Mouse (Mus musculus) kidney, embryonic 14.5 days (tissue): ENCODE measurements around the gene Zfp941. TPM values are rescaled to one million over a fixed set of nuclear protein-coding genes. Genes with fewer than 3 reads are reported as not detected.
A peak's percentile ranks its signal among the peaks of the same experiment; 100 is the strongest.

Source experiments
- ATAC-seq: fragments of 200-750 bp; cut with Nextera tagmentation; 2 replicates; pipeline ENCODE4 v1.8.0; 2017; ENCODE audit warnings: moderate number of reproducible peaks, mild to moderate bottlenecking, moderate TSS enrichment, moderate library complexity; ENCODE audit not compliant: low FRiP score, low TSS enrichment
- H3K27ac ChIP-seq: fragments of 300-500 bp; sonication (generic); 2 replicates; pipeline ENCODE4 v1.5.1; 2014; ENCODE audit warnings: low read depth, mild to moderate bottlenecking, low read length, moderate library complexity, mixed read lengths
- H3K27me3 ChIP-seq: fragments of 300-500 bp; sonication (generic); 2 replicates; pipeline ENCODE4 v1.6.1; 2014; ENCODE audit warnings: mild to moderate bottlenecking, low read length; ENCODE audit not compliant: control insufficient read depth, insufficient read depth
- H3K36me3 ChIP-seq: fragments of 300-500 bp; sonication (generic); 2 replicates; pipeline ENCODE4 v1.6.1; 2014; ENCODE audit warnings: low read length, mixed read lengths; ENCODE audit not compliant: control insufficient read depth, insufficient read depth
- H3K4me1 ChIP-seq: fragments of 300-500 bp; sonication (generic); 2 replicates; pipeline ENCODE4 v1.6.1; 2014; ENCODE audit warnings: low read length, mixed read lengths; ENCODE audit not compliant: control insufficient read depth, insufficient read depth
- H3K4me2 ChIP-seq: fragments of 300-500 bp; sonication (generic); replicated peaks from 2 replicates; pipeline ENCODE4 v1.6.1; 2014; ENCODE audit warnings: low read depth, mild to moderate bottlenecking, low read length
- H3K4me3 ChIP-seq: fragments of 300-500 bp; sonication (generic); 2 replicates; pipeline ENCODE4 v1.5.1; 2014; ENCODE audit warnings: mild to moderate bottlenecking, low read length
- H3K9ac ChIP-seq: fragments of 300-500 bp; sonication (generic); 2 replicates; pipeline ENCODE4 v1.6.1; 2014; ENCODE audit warnings: low read depth, mild to moderate bottlenecking, low read length, moderate library complexity
- H3K9me3 ChIP-seq: fragments of 300-500 bp; sonication (generic); 2 replicates; pipeline ENCODE4 v1.6.1; 2016; ENCODE audit warnings: low read length; ENCODE audit not compliant: control insufficient read depth
- WGBS: fragments of 180-500 bp; shearing (Covaris S2); extraction: QIAGEN DNeasy Blood & Tissue Kit; methylation state at CpG from one replicate; pipeline ENCODE4 v1.1.7; 2014; 5-methylcytosine and 5-hydroxymethylcytosine counted together
- polyA plus RNA-seq: library from polyadenylated mRNA; unstranded; fragments of >200 nt; fragmentation: Nextera tagmentation; extraction: Ambion mirVana; gene quantifications from 2 replicates; pipeline ENCODE4 v1.2.1, GENCODE M21; 2014

Zfp941 gene
- polyA plus RNA-seq, 1 experiment from 2014 or later, result 2.1 TPM

- Histone ChIP-seq H3K9ac (peak within 1 kb of the TSS; percentile 92), H3K9me3 (no peaks in the 10 kb centered on the region), H3K4me1 (peaks cover 15% of the 10 kb centered on the region), H3K4me2 (peak within 1 kb of the TSS; percentile 88), H3K27me3 (no peaks in the 10 kb centered on the region), H3K4me3 (peak within 1 kb of the TSS; percentile 52), H3K36me3 (peaks cover 52% of the 10 kb centered on the region), H3K27ac (peak within 1 kb of the TSS; percentile 75)
- under 1% methylated on average over 51 of the region's 51 CpGs for WGBS
- peak; percentile 82 for ATAC-seq
These were observed 34.1 kb upstream of the Zfp941 start, which contains the start of gene Gm45785 for GRCm38 (mm10) chr7:140855860-140856784. TSS of gene Gm45785 (minus strand) at chr7:140856331.

GRCm38 (mm10) chr7:140855181-140855580, 33.2 kb upstream of the Zfp941 start:
- no peak for ATAC-seq
- no peak overlapping the region for H3K27ac ChIP-seq
- 77% methylated on average over 9 of the region's 9 CpGs for WGBS
- H3K9me3 ChIP-seq, result no peaks in the 10 kb centered on the region
- peak overlapping the region; percentile 92 for H3K9ac ChIP-seq
- H3K4me3 ChIP-seq, result peak overlapping the region; percentile 52
- H3K4me1 ChIP-seq, result peaks cover 15% of the 10 kb centered on the region
- no peaks in the 10 kb centered on the region for H3K27me3 ChIP-seq
- H3K4me2 ChIP-seq, result peak overlapping the region; percentile 88
- H3K36me3 ChIP-seq, result peaks cover 43% of the 10 kb centered on the region

GRCm38 (mm10) chr7:140854483-140854882, 32.5 kb upstream of the Zfp941 start:
- peaks cover 41% of the 10 kb centered on the region for H3K36me3 ChIP-seq
- no peaks in the 10 kb centered on the region for H3K27me3 ChIP-seq
- H3K9ac ChIP-seq, result no peak overlapping the region
- peaks cover 15% of the 10 kb centered on the region for H3K4me1 ChIP-seq
- no peak overlapping the region for H3K27ac ChIP-seq
- H3K9me3 ChIP-seq, result no peaks in the 10 kb centered on the region
- WGBS, result 87% methylated on average over 18 of the region's 18 CpGs
- ATAC-seq, result no peak
- H3K4me2 ChIP-seq, result peak overlapping the region; percentile 88; the same call in 1 of the 2 replicates
- no peak overlapping the region; the same call in 1 of the 2 replicates for H3K4me3 ChIP-seq

- Histone ChIP-seq H3K9ac (no peak overlapping the region), H3K27ac (no peak overlapping the region), H3K36me3 (peaks cover 35% of the 10 kb centered on the region), H3K4me2 (no peak overlapping the region), H3K4me3 (no peak overlapping the region), H3K4me1 (peaks cover 14% of the 10 kb centered on the region), H3K27me3 (no peaks in the 10 kb centered on the region), H3K9me3 (no peaks in the 10 kb centered on the region)
- no peak for ATAC-seq
- WGBS, result 86% methylated on average over 9 of the region's 9 CpGs
These were observed 31.4 kb upstream of the Zfp941 start for GRCm38 (mm10) chr7:140853386-140853785.

- H3K4me3 ChIP-seq, result no peak overlapping the region
- no peak for ATAC-seq
- peaks cover 7% of the 10 kb centered on the region; the same call in 1 of the 2 replicates for H3K4me1 ChIP-seq
- WGBS, result 87% methylated on average over 4 of the region's 4 CpGs
- H3K9ac ChIP-seq, result no peak overlapping the region
- no peak overlapping the region for H3K4me2 ChIP-seq
- H3K27me3 ChIP-seq, result no peaks in the 10 kb centered on the region
- no peak overlapping the region for H3K27ac ChIP-seq
- H3K36me3 ChIP-seq, result peaks cover 35% of the 10 kb centered on the region
- no peaks in the 10 kb centered on the region for H3K9me3 ChIP-seq
These were observed 29.9 kb upstream of the Zfp941 start for GRCm38 (mm10) chr7:140851916-140852315.

GRCm38 (mm10) chr7:140848591-140848990, 26.6 kb upstream of the Zfp941 start:
- Histone ChIP-seq H3K4me2 (no peak overlapping the region), H3K4me1 (no peaks in the 10 kb centered on the region), H3K36me3 (peaks cover 22% of the 10 kb centered on the region), H3K27ac (no peak overlapping the region), H3K4me3 (no peak overlapping the region), H3K27me3 (no peaks in the 10 kb centered on the region), H3K9ac (no peak overlapping the region), H3K9me3 (no peaks in the 10 kb centered on the region)
- WGBS, result 88% methylated on average over 10 of the region's 10 CpGs
- ATAC-seq, result no peak

- Histone ChIP-seq H3K4me3 (no peak within 1 kb of the TSS), H3K27me3 (no peaks in the 10 kb centered on the region), H3K27ac (no peak within 1 kb of the TSS), H3K4me2 (no peak within 1 kb of the TSS), H3K9me3 (no peaks in the 10 kb centered on the region), H3K36me3 (peaks cover 15% of the 10 kb centered on the region), H3K9ac (no peak within 1 kb of the TSS), H3K4me1 (no peaks in the 10 kb centered on the region)
- no peak for ATAC-seq
- 67% methylated on average over 11 of the region's 11 CpGs for WGBS
These were observed 26.0 kb upstream of the Zfp941 start, which contains the start of gene Odf3 for GRCm38 (mm10) chr7:140847755-140848580. TSS of gene Odf3 (plus strand) at chr7:140847805.

- no peak overlapping the region for H3K27ac ChIP-seq
- no peak overlapping the region for H3K4me2 ChIP-seq
- no peaks in the 10 kb centered on the region for H3K27me3 ChIP-seq
- 87% methylated on average over 10 of the region's 10 CpGs for WGBS
- H3K9ac ChIP-seq, result no peak overlapping the region
- H3K4me3 ChIP-seq, result no peak overlapping the region
- H3K36me3 ChIP-seq, result peaks cover 3% of the 10 kb centered on the region
- ATAC-seq, result no peak
- H3K4me1 ChIP-seq, result no peaks in the 10 kb centered on the region
- no peaks in the 10 kb centered on the region for H3K9me3 ChIP-seq
These were observed 24.7 kb upstream of the Zfp941 start for GRCm38 (mm10) chr7:140846676-140847075.
